Mouse (Mus musculus) limb, embryonic 13.5 days (tissue): Measurements from ENCODE around the gene Faap100. TPM values are rescaled to one million over a fixed set of nuclear protein-coding genes. Genes with fewer than 3 reads are reported as not detected.

Experiments
- ATAC-seq: fragments of 200-750 bp; cut with Nextera tagmentation; 2 replicates; pipeline ENCODE4 v1.8.0; 2017; ENCODE audit warnings: low read depth, moderate number of reproducible peaks, moderate TSS enrichment; ENCODE audit not compliant: low FRiP score
- H3K27ac ChIP-seq: fragments of 300-500 bp; sonication (generic); 2 replicates; pipeline ENCODE4 v1.5.1; 2015; ENCODE audit warnings: inconsistent platforms, mild to moderate bottlenecking, moderate library complexity
- H3K27me3 ChIP-seq: fragments of 300-500 bp; sonication (generic); 2 replicates; pipeline ENCODE4 v1.6.1; 2015; ENCODE audit warnings: mild to moderate bottlenecking, inconsistent platforms
- H3K36me3 ChIP-seq: fragments of 300-500 bp; sonication (generic); 2 replicates; pipeline ENCODE4 v1.6.1; 2015; ENCODE audit warnings: inconsistent platforms, mild to moderate bottlenecking, moderate library complexity
- H3K4me1 ChIP-seq: fragments of 300-500 bp; sonication (generic); 2 replicates; pipeline ENCODE4 v1.6.1; 2015; ENCODE audit warnings: inconsistent platforms
- H3K4me2 ChIP-seq: fragments of 300-500 bp; sonication (generic); replicated peaks from 2 replicates; pipeline ENCODE4 v1.6.1; 2015; ENCODE audit warnings: inconsistent platforms, mild to moderate bottlenecking, moderate library complexity
- H3K4me3 ChIP-seq: fragments of 300-500 bp; sonication (generic); 2 replicates; pipeline ENCODE4 v1.5.1; 2015; ENCODE audit warnings: moderate library complexity, mild to moderate bottlenecking, inconsistent platforms
- H3K9ac ChIP-seq: fragments of 300-500 bp; sonication (generic); 2 replicates; pipeline ENCODE4 v1.6.1; 2015; ENCODE audit warnings: mild to moderate bottlenecking, inconsistent platforms
- H3K9me3 ChIP-seq: fragments of 300-500 bp; sonication (generic); 2 replicates; pipeline ENCODE4 v1.6.1; 2016; ENCODE audit warnings: inconsistent platforms
- WGBS: fragments of 180-500 bp; shearing (Covaris S2); methylation state at CpG from one replicate; pipeline ENCODE4 v1.1.7; 2015; 5-methylcytosine and 5-hydroxymethylcytosine counted together
- polyA plus RNA-seq: library from polyadenylated mRNA; unstranded; fragments of >200 nt; fragmentation: Nextera tagmentation; extraction: Ambion mirVana; gene quantifications from 2 replicates; pipeline ENCODE4 v1.2.1, GENCODE M21; 2015

The Faap100 gene
- polyA plus RNA-seq, 1 experiment from 2014 or later = 38.6 TPM

DNA sequence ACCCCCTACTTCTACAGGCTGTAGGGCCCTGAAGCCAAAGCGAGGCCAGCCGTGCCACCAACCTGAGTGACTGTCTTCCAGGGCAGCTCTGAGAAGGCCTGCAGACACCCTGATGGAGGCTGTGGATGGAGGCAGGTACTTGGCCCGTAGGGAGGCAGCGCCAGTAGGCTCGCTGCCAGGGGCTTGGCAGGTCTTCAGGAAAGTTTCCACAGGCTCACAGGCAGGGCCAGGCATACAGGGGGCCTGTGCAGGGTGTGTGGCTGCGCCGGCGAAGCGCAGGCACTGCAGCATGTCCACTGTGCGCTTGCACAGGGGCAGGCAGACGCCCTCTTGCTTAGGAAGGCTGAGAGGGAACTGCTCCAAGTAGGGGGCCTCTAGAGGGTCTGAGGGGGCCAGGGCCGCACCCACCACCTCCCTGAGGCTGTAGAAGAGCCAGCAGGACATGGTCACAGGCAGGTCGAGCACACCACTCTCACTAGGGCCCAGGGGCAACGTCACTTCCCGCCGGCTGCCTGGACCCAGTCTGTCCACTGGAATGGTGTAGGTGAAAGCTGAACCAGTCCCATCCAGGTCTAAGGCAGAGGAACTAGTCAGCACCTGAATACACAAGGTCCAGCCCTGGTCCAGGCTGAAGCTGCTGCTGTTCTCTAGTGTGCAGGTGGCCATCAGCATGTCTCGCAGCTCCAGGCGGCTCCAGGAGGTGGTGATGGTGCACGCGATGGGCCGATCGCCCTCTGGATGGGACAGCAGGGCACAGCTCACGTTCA, 4.6 kb downstream of the Faap100 start:
- no peak overlapping the region for H3K4me3 ChIP-seq
- H3K4me2 ChIP-seq = no peak overlapping the region
- H3K27ac ChIP-seq = no peak overlapping the region
- no peaks in the 10 kb centered on the region for H3K27me3 ChIP-seq
- peaks cover 84% of the 10 kb centered on the region for H3K36me3 ChIP-seq
- 0 out of 2 replicates have a peak overlapping the region, but pooled peaks have one; percentile 25 for H3K9ac ChIP-seq
- H3K9me3 ChIP-seq = no peaks in the 10 kb centered on the region
- H3K4me1 ChIP-seq = peaks cover 24% of the 10 kb centered on the region
- WGBS = 91% methylated on average over 23 of the region's 23 CpGs
- no peak for ATAC-seq

DNA sequence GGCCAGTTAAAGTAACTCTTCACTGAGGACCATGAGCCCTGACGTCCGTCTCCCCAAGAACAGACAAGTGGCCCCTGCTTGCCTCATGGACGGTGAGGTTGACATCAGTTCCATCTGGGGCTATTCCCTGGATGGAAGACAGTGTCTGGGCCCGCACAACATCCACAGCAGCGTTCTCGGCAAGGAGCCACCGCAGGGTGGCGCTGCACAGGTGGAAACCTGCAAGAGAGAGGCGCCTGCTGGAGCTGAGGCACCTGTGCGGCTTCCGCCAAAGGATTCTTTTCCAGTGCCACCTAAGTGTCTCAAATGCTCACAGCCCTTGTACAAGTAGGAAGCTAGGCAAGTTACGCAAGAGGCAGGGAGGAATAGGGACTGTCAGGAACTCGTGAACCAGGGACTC, 5.5 kb downstream of the Faap100 start:
- Histone ChIP-seq H3K36me3 (peaks cover 92% of the 10 kb centered on the region), H3K27me3 (no peaks in the 10 kb centered on the region), H3K9ac (no peak overlapping the region), H3K9me3 (no peaks in the 10 kb centered on the region), H3K4me1 (peaks cover 22% of the 10 kb centered on the region), H3K27ac (no peak overlapping the region), H3K4me3 (no peak overlapping the region), H3K4me2 (no peak overlapping the region)
- 62% methylated on average over 13 of the region's 13 CpGs for WGBS
- no peak for ATAC-seq

DNA sequence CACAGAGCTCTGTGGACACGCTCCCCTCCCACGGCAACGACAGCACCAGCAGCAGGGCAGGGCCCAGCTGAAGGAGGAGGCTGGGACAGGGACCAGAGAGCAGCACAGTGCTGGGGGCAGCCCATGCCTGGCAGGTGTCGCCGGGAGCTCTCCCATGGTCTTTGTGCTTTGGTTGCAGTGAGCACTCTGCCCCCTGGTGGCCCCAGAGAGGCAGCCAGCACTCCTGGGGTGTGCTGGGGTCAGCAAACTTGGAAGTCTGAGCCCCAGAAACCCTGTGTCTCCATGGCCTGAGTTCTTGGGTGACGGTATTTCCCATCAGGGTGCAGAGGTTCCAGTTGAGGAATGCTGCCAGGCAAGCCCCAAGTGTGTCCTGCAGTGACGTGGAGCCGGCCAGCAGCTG, 8.9 kb downstream of the Faap100 start:
- H3K4me2 ChIP-seq = no peak overlapping the region
- H3K9ac ChIP-seq = peak overlapping the region; percentile 36; the same call in 1 of the 2 replicates
- H3K4me3 ChIP-seq = no peak overlapping the region
- no peaks in the 10 kb centered on the region for H3K9me3 ChIP-seq
- H3K36me3 ChIP-seq = peaks cover 65% of the 10 kb centered on the region
- no peak overlapping the region for H3K27ac ChIP-seq
- H3K27me3 ChIP-seq = no peaks in the 10 kb centered on the region
- peak; percentile 45 for ATAC-seq
- H3K4me1 ChIP-seq = peaks cover 17% of the 10 kb centered on the region
- 35% methylated on average over 8 of the region's 8 CpGs for WGBS

DNA sequence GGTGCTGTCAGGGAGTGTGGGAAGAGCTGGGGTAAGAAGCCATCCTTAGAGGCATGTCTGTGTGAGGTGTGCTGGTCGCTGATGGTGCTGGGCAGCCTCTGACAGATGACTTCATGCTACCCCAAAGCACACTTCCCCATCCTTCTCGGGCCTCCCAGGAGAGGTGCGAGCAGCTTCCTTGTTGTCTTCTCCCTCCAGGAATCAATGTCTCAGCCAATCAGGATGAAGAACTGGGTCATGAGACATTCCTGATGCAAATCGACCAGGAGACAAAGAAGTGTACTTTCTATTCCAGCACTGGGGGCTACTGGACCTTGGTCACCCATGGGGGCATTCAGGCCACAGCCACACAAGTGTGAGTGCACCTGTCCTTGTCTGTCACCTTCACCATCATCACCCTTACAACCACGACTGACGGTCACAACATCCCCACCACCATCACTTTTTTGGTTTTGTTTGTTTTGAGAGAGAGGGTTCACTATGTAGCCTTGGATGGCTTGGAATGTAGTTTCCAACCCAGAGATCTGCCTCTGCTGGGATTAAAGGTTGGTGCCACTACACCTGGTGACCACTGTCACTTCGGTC, 12.0 kb downstream of the Faap100 start:
- 36% methylated on average over 7 of the region's 7 CpGs for WGBS
- H3K4me3 ChIP-seq = no peak overlapping the region
- H3K9ac ChIP-seq = no peak overlapping the region
- no peak for ATAC-seq
- H3K27ac ChIP-seq = no peak overlapping the region
- H3K4me2 ChIP-seq = no peak overlapping the region
- H3K36me3 ChIP-seq = peaks cover 33% of the 10 kb centered on the region
- peaks cover 19% of the 10 kb centered on the region for H3K4me1 ChIP-seq
- no peaks in the 10 kb centered on the region for H3K9me3 ChIP-seq
- H3K27me3 ChIP-seq = no peaks in the 10 kb centered on the region

DNA sequence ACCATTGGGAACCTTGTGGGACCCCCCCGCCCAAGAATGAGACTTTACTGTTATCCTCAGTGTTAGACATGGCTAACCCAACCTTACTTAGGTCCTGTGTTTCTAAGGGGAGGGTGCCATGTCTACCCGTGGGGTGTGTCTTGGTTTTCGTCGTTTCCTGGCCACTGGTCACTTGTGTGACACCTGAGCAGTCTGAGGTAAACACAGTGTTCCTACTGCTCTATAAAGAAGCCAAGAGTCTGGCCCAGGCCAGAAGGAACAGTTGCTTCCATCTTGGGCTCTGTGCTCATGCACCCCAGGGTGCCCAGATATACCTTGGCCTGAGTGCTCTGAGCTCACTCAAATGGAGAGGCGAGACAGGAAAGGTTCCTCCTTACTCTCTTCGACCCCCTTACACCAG, 15.7 kb downstream of the Faap100 start:
- no peak for ATAC-seq
- Histone ChIP-seq H3K4me3 (no peak overlapping the region), H3K27me3 (no peaks in the 10 kb centered on the region), H3K4me2 (no peak overlapping the region), H3K9me3 (no peaks in the 10 kb centered on the region), H3K4me1 (peaks cover 49% of the 10 kb centered on the region), H3K36me3 (no peaks in the 10 kb centered on the region), H3K27ac (no peak overlapping the region), H3K9ac (no peak overlapping the region)
- 84% methylated on average over 6 of the region's 6 CpGs for whole genome bisulfite sequencing

DNA sequence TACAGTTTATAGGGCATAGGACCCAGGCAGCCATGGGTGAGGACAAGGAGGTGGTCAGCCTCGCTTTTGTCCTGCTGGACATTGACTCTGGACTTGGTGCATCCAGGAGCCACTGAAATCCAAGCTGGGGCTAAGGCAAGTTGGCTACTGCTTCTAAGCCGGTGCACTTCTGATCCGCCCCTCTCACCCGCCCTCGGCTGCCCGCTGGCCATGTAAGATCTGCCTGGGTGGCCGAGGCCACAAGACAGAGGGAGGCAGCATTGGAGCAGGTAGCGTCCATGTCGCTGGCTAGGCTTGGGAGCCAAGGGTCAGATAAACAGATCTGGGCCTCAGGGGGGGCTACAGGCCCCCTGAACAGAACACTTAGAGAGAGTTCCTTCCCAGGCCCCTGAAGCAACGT, 17.3 kb downstream of the Faap100 start, which contains the start of gene Fscn2:
TSS of gene Fscn2 (plus strand) at position 240 of the 400 bp plus-strand sequence.
- no peak for ATAC-seq
- Histone ChIP-seq H3K9me3 (no peaks in the 10 kb centered on the region), H3K4me3 (no peak within 1 kb of the TSS), H3K27ac (no peak within 1 kb of the TSS), H3K4me1 (peaks cover 58% of the 10 kb centered on the region), H3K4me2 (no peak within 1 kb of the TSS), H3K9ac (peak within 1 kb of the TSS; percentile 43; the same call in 1 of the 2 replicates), H3K36me3 (no peaks in the 10 kb centered on the region), H3K27me3 (no peaks in the 10 kb centered on the region)
- 68% methylated on average over 10 of the region's 10 CpGs for WGBS

DNA sequence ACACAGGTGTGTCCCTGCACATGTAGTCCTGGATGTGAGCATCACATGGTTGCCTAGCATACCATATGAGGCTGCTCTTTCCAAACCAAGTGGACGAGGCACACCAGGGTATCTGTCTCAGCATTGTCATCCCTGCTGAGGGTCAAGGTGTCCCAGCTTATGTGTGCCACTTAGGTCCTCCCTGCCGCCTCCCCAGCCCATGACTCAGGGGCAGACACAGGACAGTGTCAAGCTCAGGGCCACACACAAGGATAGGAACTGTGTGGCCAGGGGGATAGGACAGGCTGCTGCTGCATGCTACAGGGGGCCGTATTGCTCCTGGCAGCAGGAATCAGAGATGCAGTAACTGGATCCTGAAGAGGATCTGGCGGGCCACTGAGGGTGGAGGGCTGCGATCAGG, 17.8 kb downstream of the Faap100 start:
- no peaks in the 10 kb centered on the region for H3K27me3 ChIP-seq
- no peak overlapping the region for H3K4me2 ChIP-seq
- no peaks in the 10 kb centered on the region for H3K36me3 ChIP-seq
- H3K9me3 ChIP-seq = no peaks in the 10 kb centered on the region
- ATAC-seq = no peak
- peak overlapping the region; percentile 43; the same call in 1 of the 2 replicates for H3K9ac ChIP-seq
- no peak overlapping the region for H3K4me3 ChIP-seq
- peaks cover 55% of the 10 kb centered on the region for H3K4me1 ChIP-seq
- no peak overlapping the region for H3K27ac ChIP-seq
- WGBS = 65% methylated on average over 5 of the region's 5 CpGs

DNA sequence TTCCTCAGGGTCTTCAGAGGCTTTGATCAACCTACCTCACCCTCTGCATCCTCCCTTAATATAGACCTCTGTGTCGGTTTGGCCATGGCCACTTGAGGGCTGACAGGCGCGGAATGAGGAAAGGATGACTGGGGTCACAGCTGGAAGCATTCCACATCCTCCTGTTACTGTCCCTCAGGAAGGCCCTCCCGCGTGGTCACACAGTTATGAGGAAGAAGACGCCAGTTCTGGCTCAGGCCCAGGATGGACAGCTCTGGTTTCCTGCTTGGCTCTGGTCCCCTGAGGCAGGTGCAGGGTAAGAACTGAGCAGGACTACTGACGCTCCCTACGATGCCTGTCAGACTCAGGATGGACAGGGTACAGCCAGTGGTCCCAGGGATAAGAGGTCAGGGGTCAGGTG, 18.5 kb downstream of the Faap100 start:
- no peak for ATAC-seq
- no peaks in the 10 kb centered on the region for H3K36me3 ChIP-seq
- 51% methylated on average over 8 of the region's 8 CpGs for WGBS

DNA sequence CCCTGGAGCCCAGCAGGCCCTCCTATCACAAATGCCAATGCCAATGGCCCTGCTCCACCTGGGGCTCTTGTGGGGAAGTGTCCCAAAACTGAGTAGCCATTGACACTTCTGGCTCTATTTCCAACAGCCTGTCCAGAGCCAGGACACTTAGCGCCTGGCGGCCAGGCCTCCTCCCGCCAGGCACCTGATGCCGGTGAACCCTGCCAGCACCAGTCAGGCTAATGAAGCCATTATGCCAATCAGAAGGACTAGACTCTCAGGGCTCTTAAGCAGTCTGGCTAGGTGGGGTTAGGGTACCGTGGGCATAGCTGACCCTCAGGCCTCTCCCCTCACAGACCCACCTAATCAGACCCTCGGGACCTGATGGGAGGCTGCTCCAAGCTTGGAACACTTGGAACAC, 19.2 kb downstream of the Faap100 start:
- Histone ChIP-seq H3K36me3 (no peaks in the 10 kb centered on the region), H3K4me3 (no peak overlapping the region), H3K9me3 (no peaks in the 10 kb centered on the region), H3K9ac (no peak overlapping the region), H3K4me1 (peaks cover 69% of the 10 kb centered on the region), H3K27me3 (no peaks in the 10 kb centered on the region), H3K27ac (peak overlapping the region; percentile 93; the same call in 1 of the 2 replicates), H3K4me2 (no peak overlapping the region)
- no peak for ATAC-seq
- 82% methylated on average over 6 of the region's 6 CpGs for WGBS

More for the DNA sequence above, 18.5 kb downstream of the Faap100 start:
- no peak overlapping the region for H3K4me3 ChIP-seq
- no peaks in the 10 kb centered on the region for H3K9me3 ChIP-seq
- peaks cover 62% of the 10 kb centered on the region for H3K4me1 ChIP-seq
- no peaks in the 10 kb centered on the region for H3K27me3 ChIP-seq
- peak overlapping the region; percentile 43; the same call in 1 of the 2 replicates for H3K9ac ChIP-seq
- no peak overlapping the region for H3K4me2 ChIP-seq
- no peak overlapping the region for H3K27ac ChIP-seq

DNA sequence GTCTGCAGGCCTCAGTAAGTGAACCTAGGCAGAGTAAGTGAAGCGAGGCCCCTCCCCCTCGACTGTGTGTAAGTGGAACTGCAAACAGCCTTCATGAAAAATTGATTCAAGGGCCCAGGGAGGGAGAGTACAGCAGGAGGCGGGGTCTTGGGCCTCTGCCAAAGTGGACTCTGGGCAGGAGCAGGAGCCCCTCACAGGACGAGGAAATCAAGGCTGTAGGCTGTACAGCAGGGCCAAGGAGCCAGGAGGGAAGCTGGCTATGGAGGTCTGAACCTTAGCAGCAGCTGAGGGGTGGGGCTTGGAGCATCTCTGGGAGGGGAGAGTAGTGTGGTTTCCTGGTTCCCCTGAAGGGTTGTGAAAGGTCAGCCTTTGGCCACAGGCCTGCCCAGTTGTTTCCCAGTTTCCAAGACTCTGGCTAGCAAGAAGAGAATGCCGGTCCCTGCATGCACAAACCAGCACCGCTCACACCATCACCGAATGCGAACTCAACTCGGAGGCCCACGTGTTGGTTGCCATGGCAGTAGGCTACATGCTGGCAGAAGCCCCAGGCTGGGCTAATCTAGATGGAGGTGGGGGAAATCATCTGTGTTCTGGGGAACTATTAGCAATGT, 20.7 kb downstream of the Faap100 start:
- ATAC-seq = peak; percentile 81
- Histone ChIP-seq H3K9ac (peak overlapping the region; percentile 8; the same call in 1 of the 2 replicates), H3K4me3 (0 out of 2 replicates have a peak overlapping the region, but pooled peaks have one; percentile 5)

DNA sequence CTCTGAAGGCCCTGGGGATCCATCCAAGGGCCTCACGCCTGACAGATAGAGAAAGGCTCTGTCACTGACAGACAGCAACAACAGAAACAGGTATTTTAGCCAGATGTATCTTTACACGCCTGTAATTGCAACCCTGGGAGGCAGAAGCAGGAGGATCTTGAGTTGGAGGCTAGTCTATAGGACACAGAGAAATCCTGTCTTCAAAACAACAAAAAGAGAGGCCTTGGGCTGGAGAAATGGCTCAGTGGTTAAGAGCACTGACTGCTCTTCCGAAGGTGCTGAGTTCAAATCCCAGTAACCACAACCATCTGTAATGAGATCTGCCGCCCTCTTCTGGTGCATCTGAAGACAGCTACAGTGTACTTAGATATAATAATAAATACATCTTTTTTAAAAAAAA, 21.7 kb downstream of the Faap100 start:
- WGBS = 95% methylated on average over 4 of the region's 4 CpGs
- H3K9me3 ChIP-seq = no peaks in the 10 kb centered on the region
- H3K4me3 ChIP-seq = no peak overlapping the region
- no peaks in the 10 kb centered on the region for H3K36me3 ChIP-seq
- peak overlapping the region; percentile 93; the same call in 1 of the 2 replicates for H3K27ac ChIP-seq
- ATAC-seq = no peak
- peaks cover 86% of the 10 kb centered on the region for H3K4me1 ChIP-seq
- H3K4me2 ChIP-seq = no peak overlapping the region
- no peak overlapping the region for H3K9ac ChIP-seq
- no peaks in the 10 kb centered on the region for H3K27me3 ChIP-seq

More for the DNA sequence above, 20.7 kb downstream of the Faap100 start:
- Histone ChIP-seq H3K9me3 (no peaks in the 10 kb centered on the region), H3K27ac (peak overlapping the region; percentile 93), H3K36me3 (no peaks in the 10 kb centered on the region), H3K27me3 (no peaks in the 10 kb centered on the region), H3K4me2 (peak overlapping the region; percentile 51), H3K4me1 (peaks cover 80% of the 10 kb centered on the region)
- WGBS = 11% methylated on average over 10 of the region's 10 CpGs

DNA sequence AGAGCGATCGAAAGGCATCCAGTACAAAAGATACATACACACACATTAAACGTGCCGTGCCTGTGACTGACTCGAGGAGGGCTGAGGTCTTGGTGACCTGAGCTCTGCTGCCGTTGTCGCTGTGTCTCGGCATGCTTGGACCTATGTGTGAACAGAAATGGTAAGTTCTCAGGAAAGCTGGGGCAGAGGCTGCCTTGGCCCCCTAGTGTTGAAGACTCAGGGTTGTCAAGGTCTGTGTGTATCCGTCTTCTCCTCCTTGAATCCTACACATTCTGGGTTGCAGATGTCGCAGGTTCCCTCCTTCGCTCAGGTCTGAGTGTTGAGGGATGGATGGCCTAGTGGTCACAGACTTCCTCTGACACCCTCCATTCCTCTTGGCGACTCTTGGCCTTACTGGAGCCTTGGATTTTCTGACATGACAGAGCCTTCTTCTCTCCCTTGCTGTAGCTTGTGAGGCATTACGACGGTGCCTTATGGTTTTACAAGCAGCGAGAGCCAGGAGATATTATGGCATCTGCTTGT, 22.2 kb downstream of the Faap100 start:
- Histone ChIP-seq H3K27me3 (no peaks in the 10 kb centered on the region), H3K36me3 (no peaks in the 10 kb centered on the region), H3K4me2 (no peak overlapping the region), H3K4me1 (peaks cover 88% of the 10 kb centered on the region), H3K9ac (no peak overlapping the region), H3K27ac (peak overlapping the region; percentile 16; the same call in 1 of the 2 replicates), H3K9me3 (no peaks in the 10 kb centered on the region), H3K4me3 (no peak overlapping the region)
- 83% methylated on average over 15 of the region's 15 CpGs for WGBS
- no peak for ATAC-seq
